Mouse (Mus musculus) forebrain, embryonic 14.5 days (tissue): Measurements from ENCODE around the gene Nynrin. TPM values are rescaled to one million over a fixed set of nuclear protein-coding genes. Genes with fewer than 3 reads are reported as not detected.

ENCODE experiments used
- polyA plus RNA-seq: library from polyadenylated mRNA; unstranded; fragments of >200 nt; fragmentation: Nextera tagmentation; extraction: Ambion mirVana; gene quantifications from 2 replicates; pipeline ENCODE4 v1.2.1, GENCODE M21; 2014

The Nynrin gene
- polyA plus RNA-seq, 1 experiment from 2014 or later = 6.2 TPM

Other genes starting within 250 kb of the Nynrin start
- gene Rec8, start 236.0 kb upstream of the Nynrin start, polyA plus RNA-seq = 6.5 and 7.0 TPM in 2 replicates
- 80.8 and 82.5 TPM in 2 replicates for gene Ipo4, start 218.1 kb upstream of the Nynrin start, polyA plus RNA-seq
- gene Gm49378, start 216.1 kb upstream of the Nynrin start, polyA plus RNA-seq = 1.8 and 3.4 TPM in 2 replicates
- gene Tm9sf1, start 210.2 kb upstream of the Nynrin start, polyA plus RNA-seq = 56.5 and 57.5 TPM in 2 replicates
- gene Tssk4, start 203.8 kb upstream of the Nynrin start, polyA plus RNA-seq = 0.17 and 0.20 TPM in 2 replicates
- 62.7 and 64.4 TPM in 2 replicates for gene Mdp1, start 193.5 kb upstream of the Nynrin start, polyA plus RNA-seq
- 48.7 and 49.6 TPM in 2 replicates for gene Gmpr2, start 182.1 kb upstream of the Nynrin start, polyA plus RNA-seq
- 622 and 707 TPM in 2 replicates for gene Nedd8, start 181.9 kb upstream of the Nynrin start, polyA plus RNA-seq
- 30.6 and 37.5 TPM in 2 replicates for gene Tinf2, start 172.2 kb upstream of the Nynrin start, polyA plus RNA-seq
- 0.10 and 0.12 TPM in 2 replicates for gene Tgm1, start 140.1 kb upstream of the Nynrin start, polyA plus RNA-seq
- gene Rabggta, start 131.7 kb upstream of the Nynrin start, polyA plus RNA-seq = 34.2 and 38.3 TPM in 2 replicates
- 83.8 and 84.4 TPM in 2 replicates for gene Dhrs1, start 108.3 kb upstream of the Nynrin start, polyA plus RNA-seq
- gene Nop9, start 108.3 kb upstream of the Nynrin start, polyA plus RNA-seq = 36.3 and 36.6 TPM in 2 replicates
- 0.14 TPM in 1 of 2 replicates, not detected in the other for gene Cideb, start 95.6 kb upstream of the Nynrin start, polyA plus RNA-seq
- gene Ltb4r2, start 92.6 kb upstream of the Nynrin start, polyA plus RNA-seq = 0.07 and 0.14 TPM in 2 replicates
- gene Ltb4r1, start 88.0 kb upstream of the Nynrin start, polyA plus RNA-seq = 0.28 TPM in 1 of 2 replicates, not detected in the other
- gene Adcy4, start 69.9 kb upstream of the Nynrin start, polyA plus RNA-seq = 1.9 and 3.3 TPM in 2 replicates
- 2.4 and 4.1 TPM in 2 replicates for gene Ripk3, start 65.1 kb upstream of the Nynrin start, polyA plus RNA-seq
- gene Nfatc4, start 30.9 kb upstream of the Nynrin start, polyA plus RNA-seq = 8.3 and 9.1 TPM in 2 replicates
- gene Cbln3, start 30.4 kb downstream of the Nynrin start, polyA plus RNA-seq = 0.20 and 0.27 TPM in 2 replicates
- gene Khnyn, start 30.9 kb downstream of the Nynrin start, polyA plus RNA-seq = 4.6 and 5.4 TPM in 2 replicates
- 99.0 and 110 TPM in 2 replicates for gene Sdr39u1, start 46.3 kb downstream of the Nynrin start, polyA plus RNA-seq
- gene Cma1, start 90.7 kb downstream of the Nynrin start, polyA plus RNA-seq = 0.27 and 0.35 TPM in 2 replicates
- gene Cma2, start 97.0 kb downstream of the Nynrin start, polyA plus RNA-seq = not detected in 2 replicates
- gene Mcpt1, start 164.0 kb downstream of the Nynrin start, polyA plus RNA-seq = not detected in 2 replicates
- not detected in 2 replicates for gene Mcpt9, start 176.5 kb downstream of the Nynrin start, polyA plus RNA-seq
- gene Mcpt2, start 188.0 kb downstream of the Nynrin start, polyA plus RNA-seq = not detected in 2 replicates
- not detected in 2 replicates for gene Mcpt4, start 208.3 kb downstream of the Nynrin start, polyA plus RNA-seq
- gene Mcpt8, start 231.3 kb downstream of the Nynrin start, polyA plus RNA-seq = 0.22 TPM in 1 of 2 replicates, not detected in the other
- gene Ctsg, start 248.6 kb downstream of the Nynrin start, polyA plus RNA-seq = not detected in 2 replicates